Mouse (Mus musculus) frontal cortex, postnatal 25 days (tissue): ENCODE data around the gene 2310011J03Rik.
"Not testable (repeated sequence)": the region's sequence is repeated elsewhere in the genome, so short reads cannot be mapped to it uniquely, and the experiment has no call there.

Experiments
- DNase-seq, 2 experiments: peaks; one replicate each; pipeline ENCODE4 v3.0.0; 2022; ENCODE audit warnings: low spot score in 2 of 2

2310011J03Rik gene

GRCm38 (mm10) chr10:80320340-80320760 is at the start of gene 2310011J03Rik:
2310011J03Rik (minus strand) TSS chr10:80320537.
- peak; percentile 86 to 88 for DNase-seq

- no peak for DNase-seq
Measured at GRCm38 (mm10) chr10:80368392-80368791, 48.1 kb upstream of the 2310011J03Rik start.

GRCm38 (mm10) chr10:80367954-80368353 is 47.6 kb upstream of the 2310011J03Rik start:
- DNase-seq, result no peak

GRCm38 (mm10) chr10:80365736-80366135 is 45.4 kb upstream of the 2310011J03Rik start:
- DNase-seq, result no peak

- no peak for DNase-seq
Measured at GRCm38 (mm10) chr10:80363734-80364133, 43.4 kb upstream of the 2310011J03Rik start.

GRCm38 (mm10) chr10:80357994-80358639 is 37.8 kb upstream of the 2310011J03Rik start:
- DNase-seq, result no peak

GRCm38 (mm10) chr10:80357336-80357735 is 37.0 kb upstream of the 2310011J03Rik start:
- DNase-seq, result no peak

- no peak for DNase-seq
Measured at GRCm38 (mm10) chr10:80356737-80357136, 36.4 kb upstream of the 2310011J03Rik start.

GRCm38 (mm10) chr10:80356001-80356682 is 35.8 kb upstream of the 2310011J03Rik start, which contains the start of gene Plk5:
Plk5 (plus strand) TSS chr10:80356459.
- no peak for DNase-seq

GRCm38 (mm10) chr10:80355431-80355830 is 35.1 kb upstream of the 2310011J03Rik start:
- no peak for DNase-seq

- DNase-seq, result no peak
Measured at GRCm38 (mm10) chr10:80352727-80353126, 32.4 kb upstream of the 2310011J03Rik start.

GRCm38 (mm10) chr10:80351896-80352295 is 31.6 kb upstream of the 2310011J03Rik start:
- DNase-seq, result no peak

- DNase-seq, result peak; percentile 82 to 88
Measured at GRCm38 (mm10) chr10:80350292-80350691, 30.0 kb upstream of the 2310011J03Rik start.

- DNase-seq, result no peak
Measured at GRCm38 (mm10) chr10:80348981-80349380, 28.6 kb upstream of the 2310011J03Rik start.

- no peak for DNase-seq
Measured at GRCm38 (mm10) chr10:80348244-80348781, 28.0 kb upstream of the 2310011J03Rik start, which contains the start of gene Adamtsl5. Adamtsl5 (minus strand) TSS chr10:80348412.

- DNase-seq, result no peak
Measured at GRCm38 (mm10) chr10:80347514-80347967, 27.2 kb upstream of the 2310011J03Rik start.

- not testable (repeated sequence) for DNase-seq
Measured at GRCm38 (mm10) chr10:80345929-80346328, 25.6 kb upstream of the 2310011J03Rik start.

GRCm38 (mm10) chr10:80345122-80345521 is 24.8 kb upstream of the 2310011J03Rik start:
- no peak for DNase-seq

GRCm38 (mm10) chr10:80344131-80344661 is 23.9 kb upstream of the 2310011J03Rik start:
- no peak for DNase-seq

- DNase-seq, result no peak
Measured at GRCm38 (mm10) chr10:80343425-80343895, 23.1 kb upstream of the 2310011J03Rik start.

- no peak for DNase-seq
Measured at GRCm38 (mm10) chr10:80342749-80343424, 22.6 kb upstream of the 2310011J03Rik start.

- DNase-seq, result no peak
Measured at GRCm38 (mm10) chr10:80342305-80342748, 22.0 kb upstream of the 2310011J03Rik start.
